Mouse (Mus musculus) forebrain, embryonic 14.5 days (tissue): Measurements from ENCODE around the gene Pard3b. TPM values are rescaled to one million over a fixed set of nuclear protein-coding genes. Genes with fewer than 3 reads are reported as not detected.

Experiments used
- ATAC-seq: fragments of 200-750 bp; cut with Nextera tagmentation; 2 replicates; pipeline ENCODE4 v1.8.0; 2017; ENCODE audit warnings: mild to moderate bottlenecking, moderate library complexity
- DNase-seq: peaks from one replicate; pipeline ENCODE4 v3.0.0-alpha.2; 2015; ENCODE audit warnings: low spot score
- H3K27ac ChIP-seq: fragments of 300-500 bp; sonication (generic); 2 replicates; pipeline ENCODE4 v1.5.1; 2014; ENCODE audit warnings: low read depth, mild to moderate bottlenecking, control low read depth, low read length, moderate library complexity
- H3K27me3 ChIP-seq: fragments of 300-500 bp; sonication (generic); replicated peaks from 2 replicates; pipeline ENCODE4 v1.6.1; 2014; ENCODE audit warnings: low read length, control low read depth, mixed read lengths; ENCODE audit not compliant: control insufficient read depth, insufficient read depth
- H3K36me3 ChIP-seq: fragments of 300-500 bp; sonication (generic); 2 replicates; pipeline ENCODE4 v1.6.1; 2014; ENCODE audit warnings: low read length, control low read depth; ENCODE audit not compliant: control insufficient read depth, insufficient read depth
- H3K4me1 ChIP-seq: fragments of 300-500 bp; sonication (generic); 2 replicates; pipeline ENCODE4 v1.6.1; 2014; ENCODE audit warnings: antibody characterized with exemption, low read length, control low read depth; ENCODE audit not compliant: control insufficient read depth, insufficient read depth
- H3K4me2 ChIP-seq: fragments of 300-500 bp; sonication (generic); 2 replicates; pipeline ENCODE4 v1.6.1; 2014; ENCODE audit warnings: mild to moderate bottlenecking, control low read depth, low read length
- H3K4me3 ChIP-seq: fragments of 300-500 bp; sonication (generic); 2 replicates; pipeline ENCODE4 v1.5.1; 2014; ENCODE audit warnings: low read depth, low read length, control low read depth
- H3K9ac ChIP-seq: fragments of 300-500 bp; sonication (generic); 2 replicates; pipeline ENCODE4 v1.6.1; 2014; ENCODE audit warnings: mild to moderate bottlenecking, low read length, control low read depth, moderate library complexity
- H3K9me3 ChIP-seq: fragments of 300-500 bp; sonication (generic); replicated peaks from 2 replicates; pipeline ENCODE4 v1.6.1; 2016; ENCODE audit warnings: low read length, control low read depth, mixed read lengths; ENCODE audit not compliant: control insufficient read depth
- WGBS: fragments of 180-500 bp; shearing (Covaris S2); extraction: QIAGEN DNeasy Blood & Tissue Kit; methylation state at CpG from one replicate; pipeline ENCODE4 v1.1.7; 2014; 5-methylcytosine and 5-hydroxymethylcytosine counted together
- polyA plus RNA-seq: library from polyadenylated mRNA; unstranded; fragments of >200 nt; fragmentation: Nextera tagmentation; extraction: Ambion mirVana; gene quantifications from 2 replicates; pipeline ENCODE4 v1.2.1, GENCODE M21; 2014

Gene Pard3b
- polyA plus RNA-seq, 1 experiment from 2014 or later, result 4.3 TPM

DNA sequence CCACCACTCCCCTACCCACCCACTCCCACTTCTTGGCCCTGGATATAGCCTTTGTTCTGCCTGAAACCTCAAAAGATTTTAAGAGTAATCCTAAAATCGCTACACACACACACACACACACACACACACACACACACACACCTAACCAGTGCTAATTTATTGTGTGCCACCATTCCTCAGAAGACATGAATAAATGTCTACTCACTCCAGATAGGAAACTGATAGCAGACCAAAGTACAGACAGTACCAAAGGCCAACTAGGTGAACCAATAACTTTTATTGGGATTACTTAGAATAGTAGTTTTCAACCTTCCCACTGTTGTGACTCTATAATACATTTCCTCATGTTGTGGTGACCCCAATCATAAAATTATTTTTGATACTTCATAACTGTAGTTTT is 483.8 kb downstream of the Pard3b start:
- no peaks in the 10 kb centered on the region for H3K27me3 ChIP-seq

DNA sequence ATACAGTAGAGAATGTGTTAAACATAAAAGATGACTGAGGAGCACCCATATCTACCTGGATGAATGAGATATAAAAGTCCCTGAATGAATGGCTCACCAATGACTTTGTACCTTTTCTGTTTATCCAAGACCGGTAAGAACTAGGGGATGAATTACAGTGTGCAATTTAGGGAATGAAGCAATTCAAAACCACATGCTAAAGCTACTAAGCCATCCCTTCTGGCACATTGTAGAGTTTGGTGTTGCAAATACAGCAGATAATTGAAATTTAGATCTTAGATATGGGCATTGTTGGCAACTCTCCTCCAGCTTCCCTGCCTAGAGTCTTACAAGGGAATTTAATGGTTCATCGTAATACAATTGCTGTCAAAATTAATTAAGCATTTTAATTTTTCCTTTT is 490.6 kb downstream of the Pard3b start:
- no peaks in the 10 kb centered on the region for H3K4me1 ChIP-seq
- DNase-seq, result no peak
- ATAC-seq, result no peak
- no peak overlapping the region for H3K27ac ChIP-seq
- WGBS, result 92% methylated on average over 2 of the region's 2 CpGs
- no peak overlapping the region for H3K4me2 ChIP-seq
- H3K4me3 ChIP-seq, result no peak overlapping the region
- no peaks in the 10 kb centered on the region for H3K36me3 ChIP-seq
- H3K27me3 ChIP-seq, result no peaks in the 10 kb centered on the region
- no peak overlapping the region for H3K9ac ChIP-seq
- H3K9me3 ChIP-seq, result no peaks in the 10 kb centered on the region

More for the DNA sequence above, 483.8 kb downstream of the Pard3b start:
- no peak for ATAC-seq
- 90% methylated on average over 1 of the region's 1 CpGs for WGBS
- Histone ChIP-seq H3K4me1 (no peaks in the 10 kb centered on the region), H3K4me2 (no peak overlapping the region), H3K4me3 (no peak overlapping the region), H3K36me3 (no peaks in the 10 kb centered on the region), H3K9ac (no peak overlapping the region), H3K27ac (no peak overlapping the region), H3K9me3 (no peaks in the 10 kb centered on the region)
- no peak for DNase-seq

DNA sequence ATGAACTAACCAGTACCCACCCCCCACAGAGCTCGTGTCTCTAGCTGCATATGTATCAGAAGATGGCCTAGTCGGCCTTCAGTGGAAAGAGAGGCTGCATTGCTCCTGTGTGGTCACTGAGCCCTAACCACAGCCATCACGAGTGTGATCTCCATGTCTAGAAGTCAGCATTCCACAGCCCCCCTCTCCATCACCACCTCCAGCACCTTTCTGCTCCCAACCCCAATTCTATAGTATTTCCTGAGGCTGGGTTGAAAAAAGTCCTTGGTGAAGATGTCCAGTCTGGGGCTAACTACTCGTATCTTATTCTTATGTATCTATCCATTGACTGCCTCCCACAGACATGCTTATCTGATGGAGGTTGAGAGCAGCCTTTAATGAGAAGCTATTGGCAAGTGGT is 509.5 kb downstream of the Pard3b start:
- Histone ChIP-seq H3K4me2 (no peak overlapping the region), H3K4me3 (no peak overlapping the region), H3K4me1 (no peaks in the 10 kb centered on the region), H3K27me3 (no peaks in the 10 kb centered on the region), H3K27ac (no peak overlapping the region), H3K9ac (no peak overlapping the region), H3K36me3 (no peaks in the 10 kb centered on the region), H3K9me3 (no peaks in the 10 kb centered on the region)
- 91% methylated on average over 4 of the region's 4 CpGs for WGBS
- ATAC-seq (no peak), DNase-seq (no peak)

DNA sequence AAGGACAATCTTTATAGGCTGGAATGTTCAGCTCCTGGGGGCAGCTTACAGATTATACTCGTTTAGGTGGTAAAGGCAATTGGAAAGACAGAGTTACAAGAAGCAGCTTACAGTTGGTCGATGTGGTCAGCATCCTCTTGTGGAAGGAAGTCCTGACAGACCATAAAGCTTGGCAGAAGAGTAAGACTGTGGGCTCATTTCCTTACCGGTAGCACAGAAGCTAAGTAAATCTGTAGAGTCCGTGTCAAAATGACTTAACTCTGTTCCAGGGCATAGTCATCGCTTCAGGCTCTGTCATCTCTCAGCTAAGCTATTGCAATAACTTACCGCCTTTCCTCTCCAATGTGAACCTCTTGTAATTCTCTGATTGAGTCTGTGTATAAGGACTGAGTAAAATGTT is 510.2 kb downstream of the Pard3b start:
- Histone ChIP-seq H3K9me3 (no peaks in the 10 kb centered on the region), H3K27ac (no peak overlapping the region), H3K27me3 (no peaks in the 10 kb centered on the region), H3K9ac (no peak overlapping the region), H3K4me1 (no peaks in the 10 kb centered on the region), H3K36me3 (no peaks in the 10 kb centered on the region), H3K4me2 (no peak overlapping the region), H3K4me3 (no peak overlapping the region)
- DNase-seq (no peak), ATAC-seq (no peak)
- 91% methylated on average over 6 of the region's 6 CpGs for WGBS

DNA sequence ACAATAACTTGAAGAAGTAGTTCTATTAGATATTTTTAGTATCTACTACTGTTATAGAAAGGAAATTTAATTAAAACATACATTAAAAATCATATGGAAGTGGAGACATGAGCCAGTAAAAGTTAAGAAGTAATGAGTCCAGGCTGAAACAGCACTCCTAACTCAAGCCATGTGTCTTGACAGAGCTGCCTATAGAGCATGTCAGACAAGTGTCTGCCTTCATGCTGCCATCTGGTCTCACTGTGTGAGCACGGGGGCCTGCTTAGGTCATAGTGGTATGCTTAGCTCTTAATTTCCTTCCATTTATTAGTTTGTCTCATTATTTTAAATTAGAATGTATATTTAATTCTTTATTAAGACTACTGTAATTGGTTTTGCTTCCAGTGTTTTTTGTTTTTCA is 517.3 kb downstream of the Pard3b start:
- DNase-seq (no peak), ATAC-seq (no peak)
- WGBS, result 36% methylated on average over 1 of the region's 1 CpGs
- Histone ChIP-seq H3K4me3 (no peak overlapping the region), H3K9ac (no peak overlapping the region), H3K36me3 (no peaks in the 10 kb centered on the region), H3K27me3 (no peaks in the 10 kb centered on the region), H3K4me2 (no peak overlapping the region), H3K4me1 (peaks cover 3% of the 10 kb centered on the region; the same call in 1 of the 2 replicates), H3K27ac (no peak overlapping the region), H3K9me3 (no peaks in the 10 kb centered on the region)

DNA sequence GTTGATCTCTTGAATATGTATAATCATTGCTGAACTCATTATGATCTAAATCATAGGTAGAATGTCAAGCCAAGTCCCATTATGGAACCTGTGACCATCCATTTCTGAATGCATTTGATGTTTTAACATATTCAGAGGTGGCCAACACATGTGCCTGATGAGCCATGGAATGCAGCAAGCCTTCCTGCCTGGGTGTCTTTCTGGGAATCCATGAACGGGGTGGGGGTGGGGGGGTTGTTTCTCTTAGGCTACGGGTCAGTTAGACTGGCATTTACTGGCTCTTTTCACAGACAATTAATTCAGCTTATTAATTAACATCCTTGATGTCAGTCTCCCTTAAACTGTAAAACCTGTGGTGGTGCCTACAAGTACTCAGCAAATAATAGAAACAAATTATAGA is 521.0 kb downstream of the Pard3b start:
- Histone ChIP-seq H3K9me3 (no peaks in the 10 kb centered on the region), H3K4me1 (peaks cover 3% of the 10 kb centered on the region; the same call in 1 of the 2 replicates), H3K4me2 (no peak overlapping the region), H3K9ac (no peak overlapping the region), H3K27me3 (no peaks in the 10 kb centered on the region), H3K27ac (no peak overlapping the region), H3K36me3 (no peaks in the 10 kb centered on the region), H3K4me3 (no peak overlapping the region)
- DNase-seq (no peak), ATAC-seq (no peak)
- WGBS, result 68% methylated on average over 2 of the region's 2 CpGs

DNA sequence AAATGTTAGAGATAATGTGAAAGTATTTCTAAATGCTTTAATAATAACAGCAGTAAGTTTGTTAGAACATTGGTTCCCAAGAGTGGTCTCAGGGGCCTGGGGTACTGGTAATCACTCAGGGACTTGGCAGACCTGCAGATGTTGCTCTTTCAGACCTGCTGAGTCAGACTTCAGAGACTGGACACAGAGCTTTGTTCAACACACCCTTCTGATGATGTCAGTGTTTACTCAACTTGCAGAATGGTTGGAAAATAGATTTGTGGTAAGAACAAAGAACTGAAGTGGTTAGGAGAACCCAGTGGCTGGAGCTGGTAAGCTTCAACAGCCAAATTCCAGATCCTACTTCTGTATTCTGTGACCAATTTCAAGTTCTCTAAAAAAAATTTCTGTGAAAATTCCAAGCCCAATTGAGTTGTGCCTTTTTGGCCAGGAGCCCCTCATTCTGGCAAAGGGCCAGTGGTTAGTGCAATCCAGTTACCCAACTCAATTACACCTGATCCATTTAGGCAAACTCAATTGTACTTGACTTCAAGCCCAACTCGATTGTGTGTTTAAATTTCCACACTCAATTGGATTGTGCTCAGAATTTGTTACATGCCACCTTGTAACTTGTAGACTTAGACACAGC is 536.5 kb downstream of the Pard3b start:
- Histone ChIP-seq H3K4me2 (no peak overlapping the region), H3K4me3 (no peak overlapping the region), H3K36me3 (no peaks in the 10 kb centered on the region), H3K27me3 (no peaks in the 10 kb centered on the region), H3K4me1 (no peaks in the 10 kb centered on the region), H3K27ac (no peak overlapping the region), H3K9me3 (no peaks in the 10 kb centered on the region), H3K9ac (no peak overlapping the region)
- no peak for ATAC-seq
- WGBS, result 37% methylated on average over 1 of the region's 1 CpGs
- no peak for DNase-seq

DNA sequence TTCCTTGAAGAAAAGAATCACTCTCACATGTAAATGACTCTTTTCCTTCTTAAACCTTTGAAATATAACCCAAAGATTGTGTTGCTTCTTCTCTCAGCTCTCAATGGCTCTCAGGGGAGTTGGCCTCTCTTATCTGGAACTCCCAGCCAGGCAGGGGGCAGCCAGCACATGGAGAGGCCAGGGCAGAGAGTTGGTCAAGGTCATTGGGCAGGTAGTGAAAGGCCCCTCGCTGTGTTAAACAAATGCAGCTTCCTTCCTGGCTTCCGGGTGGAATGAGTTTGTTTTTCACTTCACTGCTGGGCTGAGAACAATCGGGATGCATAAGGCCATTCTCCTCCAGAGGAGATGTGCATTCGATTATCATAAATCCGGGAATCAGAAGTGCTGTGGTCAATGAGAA is 543.0 kb downstream of the Pard3b start:
- no peak for DNase-seq
- WGBS, result 9% methylated on average over 5 of the region's 5 CpGs

DNA sequence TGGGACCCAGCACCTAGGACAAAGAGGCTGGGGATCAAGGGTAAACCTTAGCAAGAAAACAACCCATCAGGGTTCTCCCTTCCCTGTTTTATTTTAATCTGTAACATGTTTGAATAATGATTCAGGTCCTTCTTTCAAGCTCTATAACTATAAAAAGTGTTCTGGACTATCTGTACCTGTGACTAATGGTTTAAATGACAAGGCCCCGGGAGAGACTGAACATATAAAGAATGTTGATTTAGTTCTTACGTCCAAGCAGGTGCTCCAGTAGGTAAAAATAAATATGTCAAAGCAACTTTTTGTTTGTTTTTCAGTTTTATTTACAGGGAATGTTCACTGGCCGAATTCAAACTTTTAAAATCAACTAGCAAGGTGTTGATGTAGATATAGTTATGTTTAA is 544.0 kb downstream of the Pard3b start:
- WGBS, result 82% methylated on average over 3 of the region's 3 CpGs
- Histone ChIP-seq H3K4me2 (no peak overlapping the region), H3K27ac (no peak overlapping the region)

More for the DNA sequence above, 543.0 kb downstream of the Pard3b start:
- no peak overlapping the region for H3K4me3 ChIP-seq
- ATAC-seq, result no peak
- no peaks in the 10 kb centered on the region for H3K9me3 ChIP-seq
- no peak overlapping the region for H3K9ac ChIP-seq
- H3K4me2 ChIP-seq, result no peak overlapping the region
- H3K27ac ChIP-seq, result no peak overlapping the region
- peaks cover 6% of the 10 kb centered on the region for H3K4me1 ChIP-seq
- H3K36me3 ChIP-seq, result no peaks in the 10 kb centered on the region
- no peaks in the 10 kb centered on the region for H3K27me3 ChIP-seq

More for the DNA sequence above, 544.0 kb downstream of the Pard3b start:
- H3K36me3 ChIP-seq, result no peaks in the 10 kb centered on the region
- H3K9ac ChIP-seq, result no peak overlapping the region
- DNase-seq (no peak), ATAC-seq (no peak)
- H3K4me1 ChIP-seq, result peaks cover 6% of the 10 kb centered on the region
- no peaks in the 10 kb centered on the region for H3K9me3 ChIP-seq
- H3K27me3 ChIP-seq, result no peaks in the 10 kb centered on the region
- H3K4me3 ChIP-seq, result no peak overlapping the region
